Mouse (Mus musculus): ENCODE data around the gene Myh6.
A peak's percentile ranks its signal among the peaks of the same experiment; 100 is the strongest.

DNA sequence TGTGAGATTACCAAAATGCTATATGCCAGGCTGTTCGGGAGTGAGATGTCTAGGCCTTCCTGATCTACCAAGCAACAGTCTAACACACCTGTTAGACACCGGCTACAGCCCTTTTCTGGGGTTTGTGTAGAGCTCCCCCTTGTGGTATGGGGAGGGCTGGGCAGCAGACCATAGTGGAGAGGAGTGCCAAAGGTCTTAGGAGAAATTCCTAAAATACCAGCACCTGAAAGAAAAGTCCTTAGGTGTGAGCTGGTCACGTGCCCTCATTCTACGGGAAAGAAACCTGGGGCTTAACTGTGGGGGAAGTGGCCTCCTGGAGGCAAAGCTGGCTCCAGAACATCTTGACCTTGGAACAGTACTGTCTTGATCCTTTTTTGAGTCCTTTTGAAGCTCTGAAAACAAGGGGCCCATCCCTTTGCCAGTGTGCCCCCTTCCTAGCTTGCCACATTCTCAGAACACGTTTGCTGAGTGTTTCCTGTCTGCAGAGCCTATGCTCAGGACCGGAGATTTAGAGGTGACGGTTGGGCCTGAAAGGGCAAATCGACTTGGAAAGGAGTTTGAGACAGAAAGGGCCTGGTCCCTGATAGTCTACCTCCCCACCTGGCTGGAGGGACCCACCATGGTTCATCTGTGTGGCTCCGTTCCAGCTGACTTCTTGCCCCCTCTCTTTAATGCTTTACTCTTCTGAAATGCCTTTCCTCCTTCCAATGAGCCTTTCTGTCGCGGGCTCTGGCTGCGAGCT, 27.1 kb downstream of the Myh6 start:
- TF ChIP-seq CTCF (IDR thresholded peaks at IDR 0.05), result peak; percentile 92
- peak; percentile 80 for TF ChIP-seq POLR2A (IDR thresholded peaks at IDR 0.05; ENCODE audit: insufficient read depth, low read depth, low read length)
- peak; percentile 99 for TF ChIP-seq EP300 (IDR thresholded peaks at IDR 0.05; ENCODE audit: insufficient read depth, low read depth, low read length)
